Mouse (Mus musculus): Measurements from ENCODE around the gene Tfdp1. TPM values are rescaled to one million over a fixed set of nuclear protein-coding genes. Genes with fewer than 3 reads are reported as not detected.

Gene Tfdp1
- polyA plus RNA-seq, 1 experiment from 2014 or later = 146 TPM

GRCm38 (mm10) chr8:13342340-13342739, 3.8 kb downstream of the Tfdp1 start:
- Histone ChIP-seq H3K9me3 (replicated peaks; ENCODE audit: control insufficient read depth, low read length) (no peaks in the 10 kb centered on the region), H3K4me2 (ENCODE audit: low read length) (no peak overlapping the region), H3K36me3 (ENCODE audit: control insufficient read depth, insufficient read depth, low read length) (peaks cover 73% of the 10 kb centered on the region), H3K9ac (ENCODE audit: low read length) (no peak overlapping the region), H3K27me3 (replicated peaks; ENCODE audit: control insufficient read depth, insufficient read depth, low read length) (no peaks in the 10 kb centered on the region), H3K27ac (ENCODE audit: low read depth, low read length) (no peak overlapping the region), H3K4me3 (ENCODE audit: low read depth, low read length) (no peak overlapping the region), H3K4me1 (ENCODE audit: control insufficient read depth, insufficient read depth, low read length) (peaks cover 12% of the 10 kb centered on the region)
- ATAC-seq = no peak
- 93% methylated on average over 2 of the region's 2 CpGs for WGBS
- DNase-seq (ENCODE audit: low spot score) = no peak

GRCm38 (mm10) chr8:13343134-13343533, 4.6 kb downstream of the Tfdp1 start:
- Histone ChIP-seq H3K27me3 (replicated peaks; ENCODE audit: control insufficient read depth, insufficient read depth, low read length) (no peaks in the 10 kb centered on the region), H3K9ac (ENCODE audit: low read length) (no peak overlapping the region), H3K36me3 (ENCODE audit: control insufficient read depth, insufficient read depth, low read length) (peaks cover 81% of the 10 kb centered on the region), H3K9me3 (replicated peaks; ENCODE audit: control insufficient read depth, low read length) (no peaks in the 10 kb centered on the region), H3K4me1 (ENCODE audit: control insufficient read depth, insufficient read depth, low read length) (peaks cover 12% of the 10 kb centered on the region), H3K27ac (ENCODE audit: low read depth, low read length) (no peak overlapping the region), H3K4me2 (ENCODE audit: low read length) (no peak overlapping the region), H3K4me3 (ENCODE audit: low read depth, low read length) (no peak overlapping the region)
- ATAC-seq (no peak), DNase-seq (ENCODE audit: low spot score) (no peak)
- WGBS = 95% methylated on average over 4 of the region's 4 CpGs

GRCm38 (mm10) chr8:13350052-13350451, 11.5 kb downstream of the Tfdp1 start:
- WGBS = 88% methylated on average over 7 of the region's 7 CpGs
- H3K27me3 ChIP-seq (replicated peaks; ENCODE audit: control insufficient read depth, insufficient read depth, low read length) = no peaks in the 10 kb centered on the region

GRCm38 (mm10) chr8:13351593-13351992, 13.0 kb downstream of the Tfdp1 start:
- Histone ChIP-seq H3K27ac (ENCODE audit: low read depth, low read length) (no peak overlapping the region), H3K4me1 (ENCODE audit: control insufficient read depth, insufficient read depth, low read length) (no peaks in the 10 kb centered on the region), H3K9ac (ENCODE audit: low read length) (no peak overlapping the region), H3K27me3 (replicated peaks; ENCODE audit: control insufficient read depth, insufficient read depth, low read length) (no peaks in the 10 kb centered on the region), H3K36me3 (ENCODE audit: control insufficient read depth, insufficient read depth, low read length) (peaks cover 97% of the 10 kb centered on the region), H3K4me3 (ENCODE audit: low read depth, low read length) (no peak overlapping the region), H3K9me3 (replicated peaks; ENCODE audit: control insufficient read depth, low read length) (no peaks in the 10 kb centered on the region), H3K4me2 (ENCODE audit: low read length) (no peak overlapping the region)
- 92% methylated on average over 5 of the region's 5 CpGs for WGBS
- ATAC-seq (no peak), DNase-seq (ENCODE audit: low spot score) (no peak)

More at GRCm38 (mm10) chr8:13350052-13350451, 11.5 kb downstream of the Tfdp1 start:
- Histone ChIP-seq H3K4me3 (ENCODE audit: low read depth, low read length) (no peak overlapping the region), H3K4me2 (ENCODE audit: low read length) (no peak overlapping the region), H3K9ac (ENCODE audit: low read length) (no peak overlapping the region), H3K4me1 (ENCODE audit: control insufficient read depth, insufficient read depth, low read length) (no peaks in the 10 kb centered on the region), H3K27ac (ENCODE audit: low read depth, low read length) (no peak overlapping the region), H3K9me3 (replicated peaks; ENCODE audit: control insufficient read depth, low read length) (no peaks in the 10 kb centered on the region), H3K36me3 (ENCODE audit: control insufficient read depth, insufficient read depth, low read length) (peaks cover 97% of the 10 kb centered on the region)
- ATAC-seq = no peak
- DNase-seq (ENCODE audit: low spot score) = no peak

GRCm38 (mm10) chr8:13352601-13353000, 14.1 kb downstream of the Tfdp1 start:
- H3K4me2 ChIP-seq (ENCODE audit: low read length) = no peak overlapping the region
- H3K27ac ChIP-seq (ENCODE audit: low read depth, low read length) = no peak overlapping the region
- H3K27me3 ChIP-seq (replicated peaks; ENCODE audit: control insufficient read depth, insufficient read depth, low read length) = no peaks in the 10 kb centered on the region
- H3K4me1 ChIP-seq (ENCODE audit: control insufficient read depth, insufficient read depth, low read length) = no peaks in the 10 kb centered on the region
- H3K36me3 ChIP-seq (ENCODE audit: control insufficient read depth, insufficient read depth, low read length) = peaks cover 98% of the 10 kb centered on the region
- ATAC-seq (no peak), DNase-seq (ENCODE audit: low spot score) (no peak)
- no peak overlapping the region for H3K9ac ChIP-seq (ENCODE audit: low read length)
- no peaks in the 10 kb centered on the region for H3K9me3 ChIP-seq (replicated peaks; ENCODE audit: control insufficient read depth, low read length)
- H3K4me3 ChIP-seq (ENCODE audit: low read depth, low read length) = no peak overlapping the region
- 92% methylated on average over 8 of the region's 8 CpGs for WGBS

- Histone ChIP-seq H3K9ac (ENCODE audit: low read length) (no peak overlapping the region), H3K4me3 (ENCODE audit: low read depth, low read length) (no peak overlapping the region), H3K9me3 (replicated peaks; ENCODE audit: control insufficient read depth, low read length) (no peaks in the 10 kb centered on the region), H3K27ac (ENCODE audit: low read depth, low read length) (no peak overlapping the region), H3K4me2 (ENCODE audit: low read length) (no peak overlapping the region), H3K4me1 (ENCODE audit: control insufficient read depth, insufficient read depth, low read length) (no peaks in the 10 kb centered on the region), H3K27me3 (replicated peaks; ENCODE audit: control insufficient read depth, insufficient read depth, low read length) (no peaks in the 10 kb centered on the region), H3K36me3 (ENCODE audit: control insufficient read depth, insufficient read depth, low read length) (peaks cover 98% of the 10 kb centered on the region)
- DNase-seq (ENCODE audit: low spot score) (no peak), ATAC-seq (no peak)
- 85% methylated on average over 9 of the region's 9 CpGs for WGBS
Measured at GRCm38 (mm10) chr8:13353155-13353833, 14.7 kb downstream of the Tfdp1 start.

- no peak for ATAC-seq
- no peaks in the 10 kb centered on the region for H3K27me3 ChIP-seq (replicated peaks; ENCODE audit: control insufficient read depth, insufficient read depth, low read length)
- H3K4me1 ChIP-seq (ENCODE audit: control insufficient read depth, insufficient read depth, low read length) = no peaks in the 10 kb centered on the region
- WGBS = 82% methylated on average over 4 of the region's 4 CpGs
- H3K9me3 ChIP-seq (replicated peaks; ENCODE audit: control insufficient read depth, low read length) = no peaks in the 10 kb centered on the region
- no peak for DNase-seq (ENCODE audit: low spot score)
- H3K4me3 ChIP-seq (ENCODE audit: low read depth, low read length) = no peak overlapping the region
- H3K27ac ChIP-seq (ENCODE audit: low read depth, low read length) = no peak overlapping the region
- no peak overlapping the region for H3K9ac ChIP-seq (ENCODE audit: low read length)
- no peak overlapping the region for H3K4me2 ChIP-seq (ENCODE audit: low read length)
- peaks cover 98% of the 10 kb centered on the region for H3K36me3 ChIP-seq (ENCODE audit: control insufficient read depth, insufficient read depth, low read length)
Measured at GRCm38 (mm10) chr8:13353883-13354282, 15.3 kb downstream of the Tfdp1 start.

GRCm38 (mm10) chr8:13356221-13356620, 17.7 kb downstream of the Tfdp1 start:
- DNase-seq (ENCODE audit: low spot score) (no peak), ATAC-seq (no peak)
- no peaks in the 10 kb centered on the region for H3K4me1 ChIP-seq (ENCODE audit: control insufficient read depth, insufficient read depth, low read length)
- no peak overlapping the region for H3K9ac ChIP-seq (ENCODE audit: low read length)
- H3K27ac ChIP-seq (ENCODE audit: low read depth, low read length) = no peak overlapping the region
- no peaks in the 10 kb centered on the region for H3K27me3 ChIP-seq (replicated peaks; ENCODE audit: control insufficient read depth, insufficient read depth, low read length)
- peaks cover 98% of the 10 kb centered on the region for H3K36me3 ChIP-seq (ENCODE audit: control insufficient read depth, insufficient read depth, low read length)
- H3K4me3 ChIP-seq (ENCODE audit: low read depth, low read length) = no peak overlapping the region
- H3K4me2 ChIP-seq (ENCODE audit: low read length) = no peak overlapping the region
- WGBS = 87% methylated on average over 6 of the region's 6 CpGs
- H3K9me3 ChIP-seq (replicated peaks; ENCODE audit: control insufficient read depth, low read length) = no peaks in the 10 kb centered on the region

- DNase-seq (ENCODE audit: low spot score) (no peak), ATAC-seq (no peak)
- WGBS = 87% methylated on average over 10 of the region's 10 CpGs
- Histone ChIP-seq H3K9ac (ENCODE audit: low read length) (no peak overlapping the region), H3K4me3 (ENCODE audit: low read depth, low read length) (no peak overlapping the region), H3K9me3 (replicated peaks; ENCODE audit: control insufficient read depth, low read length) (no peaks in the 10 kb centered on the region), H3K36me3 (ENCODE audit: control insufficient read depth, insufficient read depth, low read length) (peaks cover 98% of the 10 kb centered on the region), H3K27ac (ENCODE audit: low read depth, low read length) (no peak overlapping the region), H3K4me2 (ENCODE audit: low read length) (no peak overlapping the region), H3K4me1 (ENCODE audit: control insufficient read depth, insufficient read depth, low read length) (no peaks in the 10 kb centered on the region), H3K27me3 (replicated peaks; ENCODE audit: control insufficient read depth, insufficient read depth, low read length) (no peaks in the 10 kb centered on the region)
Measured at GRCm38 (mm10) chr8:13356681-13357080, 18.1 kb downstream of the Tfdp1 start.

Measured in forebrain, embryonic 14.5 days (tissue).